In genomic region chr1:178405445-178405911, GRCm38 (mm10) we compare ENCODE assay signal across 1 mouse cellular context.
TF ChIP-seq lines count a peak whose summit lies in the region.

No protein-coding gene starts in this region.

TF ChIP-seq in CH12.LX, 34 proteins besides CTCF, POLR2A, EP300 and RAD21 (continued from another document):
- TF ChIP-seq TCF12 (IDR thresholded peaks at IDR 0.05; ENCODE audit: low read depth, low read length) (no peak; the same call in 1 of the 2 replicates), POLR2AphosphoS2 (IDR thresholded peaks at IDR 0.05; ENCODE audit: low read depth, low read length) (peak; percentile 26; the same call in 1 of the 2 replicates), JUND (conservative IDR thresholded peaks at IDR 0.05; ENCODE audit: low read depth, low read length) (0 out of 2 replicates have a peak, but pooled peaks have one; percentile 20), RCOR1 (conservative IDR thresholded peaks at IDR 0.05; ENCODE audit: low read depth, low read length) (no peak)
